Mouse (Mus musculus): ENCODE results near the gene Serf1. TPM values are rescaled to one million over a fixed set of nuclear protein-coding genes. Genes with fewer than 3 reads are reported as not detected.

The Serf1 gene
- polyA plus RNA-seq, 1 experiment from 2014 or later: 128 TPM

Other genes starting within 250 kb of the Serf1 start
- 0.37 and 0.62 TPM in 2 replicates for gene Cartpt, start 206.9 kb upstream of the Serf1 start, polyA plus RNA-seq (2014; fragmentation: Nextera tagmentation; extraction: Ambion mirVana)
- 31.0 and 34.2 TPM in 2 replicates for gene Mccc2, start 92.4 kb upstream of the Serf1 start, polyA plus RNA-seq (2014; fragmentation: Nextera tagmentation; extraction: Ambion mirVana)
- 15.4 and 22.6 TPM in 2 replicates for gene Bdp1, start 3.9 kb upstream of the Serf1 start, polyA plus RNA-seq (2014; fragmentation: Nextera tagmentation; extraction: Ambion mirVana)
- gene Smn1, start 16.8 kb downstream of the Serf1 start, polyA plus RNA-seq (2014; fragmentation: Nextera tagmentation; extraction: Ambion mirVana): 41.7 and 44.0 TPM in 2 replicates
- gene Naip2, start 94.1 kb downstream of the Serf1 start, polyA plus RNA-seq (2014; fragmentation: Nextera tagmentation; extraction: Ambion mirVana): 0.11 and 0.15 TPM in 2 replicates
- gene Naip5, start 138.3 kb downstream of the Serf1 start, polyA plus RNA-seq (2014; fragmentation: Nextera tagmentation; extraction: Ambion mirVana): 0.11 and 0.13 TPM in 2 replicates
- gene Naip6, start 209.7 kb downstream of the Serf1 start, polyA plus RNA-seq (2014; fragmentation: Nextera tagmentation; extraction: Ambion mirVana): 0.14 and 0.21 TPM in 2 replicates